Mouse (Mus musculus) retina, postnatal 7 days (tissue): ENCODE data around the gene Ldlr.
"Not testable (repeated sequence)": the region's sequence is repeated elsewhere in the genome, so short reads cannot be mapped to it uniquely, and the experiment has no call there.

Experiments used
- DNase-seq: peaks from one replicate; pipeline ENCODE4 v3.0.0-alpha.2; 2012; ENCODE audit warnings: low read depth, low spot score

The Ldlr gene

GRCm38 (mm10) chr9:21723377-21724146, at the start of gene Ldlr:
Gene Ldlr, plus strand, starts transcription at chr9:21723483.
- peak; percentile 19 for DNase-seq

GRCm38 (mm10) chr9:21677706-21678105, 45.6 kb upstream of the Ldlr start:
- no peak for DNase-seq

- no peak for DNase-seq
Observed at GRCm38 (mm10) chr9:21680448-21680847, 42.8 kb upstream of the Ldlr start.

GRCm38 (mm10) chr9:21682827-21683226, 40.5 kb upstream of the Ldlr start:
- no peak for DNase-seq

GRCm38 (mm10) chr9:21683897-21684296, 39.4 kb upstream of the Ldlr start:
- DNase-seq = no peak

- DNase-seq = no peak
Observed at GRCm38 (mm10) chr9:21688554-21688953, 34.7 kb upstream of the Ldlr start.

- no peak for DNase-seq
Observed at GRCm38 (mm10) chr9:21690031-21690430, 33.3 kb upstream of the Ldlr start.

- peak; percentile 11 for DNase-seq
Observed at GRCm38 (mm10) chr9:21691862-21692261, 31.4 kb upstream of the Ldlr start.

GRCm38 (mm10) chr9:21692491-21692890, 30.8 kb upstream of the Ldlr start:
- DNase-seq = no peak

GRCm38 (mm10) chr9:21694071-21694470, 29.2 kb upstream of the Ldlr start:
- DNase-seq = no peak

- no peak for DNase-seq
Observed at GRCm38 (mm10) chr9:21695229-21695792, 28.0 kb upstream of the Ldlr start.

- DNase-seq = no peak
Observed at GRCm38 (mm10) chr9:21697121-21697520, 26.2 kb upstream of the Ldlr start.

- not testable (repeated sequence) for DNase-seq
Observed at GRCm38 (mm10) chr9:21699280-21699679, 24.0 kb upstream of the Ldlr start.

- DNase-seq = no peak
Observed at GRCm38 (mm10) chr9:21701091-21701490, 22.2 kb upstream of the Ldlr start.

GRCm38 (mm10) chr9:21703494-21703893, 19.8 kb upstream of the Ldlr start:
- no peak for DNase-seq

- DNase-seq = no peak
Observed at GRCm38 (mm10) chr9:21706085-21706484, 17.2 kb upstream of the Ldlr start.

GRCm38 (mm10) chr9:21706586-21707265, 16.6 kb upstream of the Ldlr start:
- DNase-seq = no peak

GRCm38 (mm10) chr9:21709340-21709739, 13.9 kb upstream of the Ldlr start:
- DNase-seq = no peak

GRCm38 (mm10) chr9:21715298-21715697, 8.0 kb upstream of the Ldlr start:
- no peak for DNase-seq

GRCm38 (mm10) chr9:21717015-21717414, 6.3 kb upstream of the Ldlr start:
- no peak for DNase-seq

GRCm38 (mm10) chr9:21721036-21721435, 2.2 kb upstream of the Ldlr start:
- no peak for DNase-seq

- DNase-seq = peak; percentile 62
Observed at GRCm38 (mm10) chr9:21724147-21724536, 859 bp downstream of the Ldlr start.
